Mouse (Mus musculus): ENCODE measurements around the gene Mpz. TPM values are rescaled to one million over a fixed set of nuclear protein-coding genes. Genes with fewer than 3 reads are reported as not detected.

The Mpz gene
- polyA plus RNA-seq, 1 experiment from 2014 or later, result 7.9 TPM

- Histone ChIP-seq H3K27me3 (peaks cover 65% of the 10 kb centered on the region), H3K4me2 (peak overlapping the region; percentile 54), H3K36me3 (no peaks in the 10 kb centered on the region), H3K9ac (peak overlapping the region; percentile 31), H3K4me1 (replicated peaks) (peaks cover 55% of the 10 kb centered on the region), H3K9me3 (no peaks in the 10 kb centered on the region), H3K4me3 (peak overlapping the region; percentile 63), H3K27ac (peak overlapping the region; percentile 72)
- 0 out of 2 replicates have a peak, but pooled peaks have one; percentile 10 for ATAC-seq (ENCODE audit: low FRiP score)
- WGBS, result 3% methylated on average over 18 of the region's 18 CpGs
Observed at GRCm38 (mm10) chr1:171193093-171193840, 42.8 kb downstream of the Mpz start.

DNA sequence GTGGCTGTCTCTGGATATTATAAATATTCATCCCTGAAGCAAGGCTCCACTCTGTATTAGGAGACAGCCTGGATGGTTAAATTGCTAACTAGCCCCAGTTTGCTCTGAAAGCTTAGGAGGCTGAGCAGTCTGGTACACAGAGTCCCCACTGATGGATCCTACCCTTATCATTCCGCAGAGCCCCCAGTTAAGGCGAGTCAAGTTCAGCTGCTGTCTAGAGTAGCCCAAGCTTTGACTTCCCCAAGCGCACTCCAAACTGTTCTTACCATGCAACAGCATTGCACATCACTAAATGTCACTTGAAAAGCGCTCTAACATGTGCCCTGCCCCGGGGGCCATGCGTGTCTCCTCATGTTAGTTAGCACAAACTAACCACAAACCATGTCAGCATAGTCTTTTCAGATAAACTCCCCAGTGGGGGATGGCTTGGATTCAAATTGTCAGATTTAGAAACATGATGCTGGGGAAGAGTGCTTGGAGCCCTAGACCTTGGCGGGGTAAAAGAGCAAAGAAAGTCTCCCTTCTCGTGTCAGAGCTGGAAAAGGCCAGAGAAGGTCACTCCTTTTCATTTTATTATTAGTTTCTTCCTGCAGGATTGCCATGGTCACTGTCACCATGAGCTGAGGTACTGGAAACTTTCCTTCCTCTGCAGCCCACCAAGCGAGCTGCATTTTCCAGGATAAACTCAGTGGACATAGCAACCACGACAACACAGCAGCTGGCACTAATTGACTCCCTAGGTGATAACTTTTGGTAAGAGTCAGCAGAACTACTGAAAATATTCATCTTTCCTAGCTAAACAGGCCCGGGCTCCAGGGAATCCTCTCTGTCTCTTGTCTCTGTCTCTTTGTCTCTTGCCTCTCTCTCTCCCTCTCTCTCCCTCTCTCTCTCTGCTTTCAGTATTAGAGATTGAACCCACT lies 43.7 kb downstream of the Mpz start:
- 24% methylated on average over 11 of the region's 11 CpGs for WGBS
- H3K4me2 ChIP-seq, result peak overlapping the region; percentile 54
- H3K4me1 ChIP-seq (replicated peaks), result peaks cover 47% of the 10 kb centered on the region
- H3K27ac ChIP-seq, result peak overlapping the region; percentile 72
- no peaks in the 10 kb centered on the region for H3K9me3 ChIP-seq
- peaks cover 72% of the 10 kb centered on the region for H3K27me3 ChIP-seq
- H3K36me3 ChIP-seq, result no peaks in the 10 kb centered on the region
- 0 out of 2 replicates have a peak, but pooled peaks have one; percentile 7 for ATAC-seq (ENCODE audit: low FRiP score)
- H3K9ac ChIP-seq, result no peak overlapping the region
- peak overlapping the region; percentile 63 for H3K4me3 ChIP-seq

DNA sequence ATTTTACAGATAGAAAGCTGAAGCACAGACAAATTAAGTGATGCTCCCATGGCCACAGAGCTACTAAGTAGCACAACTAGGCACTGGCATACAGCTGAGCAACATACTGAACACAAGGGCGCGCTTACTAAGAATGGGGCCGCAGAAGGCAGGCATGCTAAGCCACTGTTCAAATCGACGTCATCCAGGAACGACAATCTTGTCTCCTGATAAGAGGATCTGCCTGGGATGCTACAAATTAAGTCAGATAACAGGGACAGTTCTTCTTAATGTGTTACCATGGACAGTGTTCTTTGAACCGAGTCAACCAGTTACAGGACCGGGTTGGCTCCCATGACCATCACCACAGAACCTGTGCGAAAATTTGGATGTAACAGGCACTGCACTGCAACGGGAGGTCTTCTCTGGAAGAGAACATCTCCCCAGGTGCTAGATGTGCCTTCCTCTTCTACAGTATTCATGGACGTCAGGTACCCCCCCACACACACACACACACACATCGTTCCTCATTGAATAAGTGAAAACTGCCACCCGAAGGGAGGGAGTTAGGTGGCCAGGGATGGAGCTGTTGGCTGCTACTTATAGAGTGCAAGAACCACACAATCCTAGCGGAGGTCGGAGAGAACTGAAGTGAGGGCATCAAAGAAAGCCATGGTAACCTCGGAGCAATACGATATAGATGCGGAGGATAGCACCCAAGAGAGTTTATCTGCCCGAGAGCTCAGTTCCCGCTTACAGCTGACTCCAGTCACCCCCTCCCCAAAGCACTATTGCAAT lies 44.7 kb downstream of the Mpz start:
- Histone ChIP-seq H3K4me3 (peak overlapping the region; percentile 63), H3K9me3 (no peaks in the 10 kb centered on the region), H3K27me3 (peaks cover 77% of the 10 kb centered on the region), H3K4me1 (replicated peaks) (peaks cover 39% of the 10 kb centered on the region), H3K4me2 (peak overlapping the region; percentile 98), H3K36me3 (no peaks in the 10 kb centered on the region), H3K27ac (no peak overlapping the region), H3K9ac (peak overlapping the region; percentile 77)
- WGBS, result 4% methylated on average over 20 of the region's 20 CpGs
- peak; percentile 5; the same call in 1 of the 2 replicates for ATAC-seq (ENCODE audit: low FRiP score)

DNA sequence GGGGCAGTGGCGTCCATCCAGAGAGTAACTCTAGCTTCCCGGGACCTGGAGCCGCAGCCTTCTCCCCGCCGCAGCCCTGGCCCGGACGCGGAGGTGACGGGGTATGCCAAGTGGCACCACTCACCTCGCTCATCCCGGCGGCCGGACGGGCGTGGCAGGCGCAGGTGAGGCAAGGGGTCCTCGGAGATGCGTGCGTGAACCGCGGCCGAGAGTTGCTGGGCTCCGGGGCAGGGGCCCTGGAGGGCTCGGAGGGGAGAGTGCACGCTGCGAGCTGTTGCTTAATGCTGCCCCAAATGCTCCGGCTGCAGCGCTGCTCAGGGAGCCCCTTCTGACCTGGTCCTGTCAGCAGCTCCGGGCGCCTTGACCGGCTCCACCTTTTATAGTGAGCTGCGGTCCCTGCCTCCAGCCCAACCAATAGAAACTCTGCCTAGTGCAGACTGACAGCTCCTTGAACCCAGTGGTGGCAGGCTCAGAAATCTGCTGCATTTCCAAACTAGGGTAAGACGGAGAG lies 45.4 kb downstream of the Mpz start, which contains the start of gene Pcp4l1:
Gene Pcp4l1, minus strand, starts transcription at position 382 of the 511 bp plus-strand sequence.
- peak within 1 kb of the TSS; percentile 98 for H3K4me2 ChIP-seq
- no peaks in the 10 kb centered on the region for H3K9me3 ChIP-seq
- under 1% methylated on average over 33 of the region's 33 CpGs for WGBS
- H3K4me1 ChIP-seq (replicated peaks), result peaks cover 39% of the 10 kb centered on the region
- peak within 1 kb of the TSS; percentile 63 for H3K4me3 ChIP-seq
- H3K27ac ChIP-seq, result no peak within 1 kb of the TSS
- peak; percentile 72 for ATAC-seq (ENCODE audit: low FRiP score)
- H3K9ac ChIP-seq, result peak within 1 kb of the TSS; percentile 77
- peaks cover 74% of the 10 kb centered on the region for H3K27me3 ChIP-seq
- H3K36me3 ChIP-seq, result no peaks in the 10 kb centered on the region

GRCm38 (mm10) chr1:171199532-171199931 lies 49.0 kb downstream of the Mpz start:
- peaks cover 17% of the 10 kb centered on the region for H3K4me1 ChIP-seq (replicated peaks)
- no peak overlapping the region for H3K4me3 ChIP-seq
- no peak for ATAC-seq (ENCODE audit: low FRiP score)
- H3K9ac ChIP-seq, result no peak overlapping the region
- no peak overlapping the region for H3K27ac ChIP-seq
- H3K27me3 ChIP-seq, result peaks cover 46% of the 10 kb centered on the region
- H3K9me3 ChIP-seq, result no peaks in the 10 kb centered on the region
- H3K36me3 ChIP-seq, result no peaks in the 10 kb centered on the region
- 56% methylated on average over 1 of the region's 1 CpGs for WGBS
- no peak overlapping the region for H3K4me2 ChIP-seq

GRCm38 (mm10) chr1:171200769-171201168 lies 50.3 kb downstream of the Mpz start:
- no peak overlapping the region for H3K9ac ChIP-seq
- no peaks in the 10 kb centered on the region for H3K9me3 ChIP-seq
- no peak overlapping the region for H3K27ac ChIP-seq
- WGBS, result 88% methylated on average over 1 of the region's 1 CpGs
- peaks cover 34% of the 10 kb centered on the region for H3K27me3 ChIP-seq
- no peak overlapping the region for H3K4me3 ChIP-seq
- no peak overlapping the region for H3K4me2 ChIP-seq
- ATAC-seq (ENCODE audit: low FRiP score), result no peak
- H3K36me3 ChIP-seq, result no peaks in the 10 kb centered on the region
- H3K4me1 ChIP-seq (replicated peaks), result peaks cover 5% of the 10 kb centered on the region

DNA sequence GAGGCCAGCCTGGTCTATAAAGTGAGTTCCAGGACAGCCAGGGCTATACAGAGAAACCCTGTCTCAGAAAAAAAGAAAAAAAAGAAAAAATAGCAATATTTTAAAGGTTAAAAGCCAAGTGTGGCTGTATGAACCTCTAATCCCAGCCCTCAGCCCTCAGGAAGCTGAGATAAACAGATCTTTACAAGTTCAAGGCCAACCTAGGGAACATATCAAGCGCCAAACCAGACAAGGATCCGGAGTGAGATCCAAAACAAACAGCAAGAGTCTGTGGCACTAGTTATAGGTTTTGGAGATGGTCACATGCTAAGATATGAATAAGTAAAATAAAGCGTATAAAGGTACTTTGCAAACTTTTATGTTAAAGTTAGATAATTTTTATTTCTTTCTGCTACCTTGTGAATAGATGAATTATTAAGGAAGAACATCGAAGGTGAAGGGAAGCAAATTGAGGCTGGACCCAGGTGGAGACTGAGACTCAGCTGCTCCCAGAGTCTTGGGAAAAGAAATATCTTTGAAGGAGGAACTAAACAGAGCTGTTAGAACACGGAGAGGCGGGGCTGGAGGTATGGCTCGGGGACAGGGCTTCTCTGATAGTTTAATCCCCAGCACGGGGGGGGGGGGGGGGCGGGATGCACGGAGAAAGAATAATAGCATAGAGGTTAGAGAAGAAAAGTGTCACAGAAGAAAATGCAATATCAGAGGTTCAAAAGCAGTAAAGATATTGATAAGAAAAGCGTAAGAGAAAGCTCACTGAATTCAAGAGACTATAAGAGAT lies 53.1 kb downstream of the Mpz start:
- Histone ChIP-seq H3K36me3 (no peaks in the 10 kb centered on the region), H3K4me1 (replicated peaks) (peaks cover 10% of the 10 kb centered on the region; the same call in 1 of the 2 replicates), H3K4me2 (no peak overlapping the region), H3K9ac (no peak overlapping the region), H3K9me3 (no peaks in the 10 kb centered on the region), H3K27ac (no peak overlapping the region), H3K4me3 (no peak overlapping the region), H3K27me3 (peaks cover 8% of the 10 kb centered on the region; the same call in 1 of the 2 replicates)
- no peak for ATAC-seq (ENCODE audit: low FRiP score)
- WGBS, result 62% methylated on average over 10 of the region's 11 CpGs

- Histone ChIP-seq H3K36me3 (no peaks in the 10 kb centered on the region), H3K9ac (no peak overlapping the region)
- WGBS, result 68% methylated on average over 7 of the region's 7 CpGs
Observed at GRCm38 (mm10) chr1:171204249-171204644, 53.7 kb downstream of the Mpz start.

GRCm38 (mm10) chr1:171205704-171206493 lies 55.4 kb downstream of the Mpz start:
- H3K27me3 ChIP-seq, result no peaks in the 10 kb centered on the region
- no peaks in the 10 kb centered on the region for H3K36me3 ChIP-seq
- WGBS, result 56% methylated on average over 6 of the region's 6 CpGs
- peaks cover 10% of the 10 kb centered on the region; the same call in 1 of the 2 replicates for H3K4me1 ChIP-seq (replicated peaks)
- no peaks in the 10 kb centered on the region for H3K9me3 ChIP-seq
- no peak overlapping the region for H3K9ac ChIP-seq
- ATAC-seq (ENCODE audit: low FRiP score), result no peak
- H3K4me3 ChIP-seq, result no peak overlapping the region
- no peak overlapping the region for H3K4me2 ChIP-seq
- H3K27ac ChIP-seq, result no peak overlapping the region

More at GRCm38 (mm10) chr1:171204249-171204644, 53.7 kb downstream of the Mpz start:
- Histone ChIP-seq H3K4me2 (no peak overlapping the region), H3K4me3 (no peak overlapping the region), H3K9me3 (no peaks in the 10 kb centered on the region), H3K27ac (no peak overlapping the region), H3K4me1 (replicated peaks) (peaks cover 10% of the 10 kb centered on the region; the same call in 1 of the 2 replicates), H3K27me3 (0 out of 2 replicates have a peak, but pooled peaks cover 5% of the 10 kb centered on the region)
- ATAC-seq (ENCODE audit: low FRiP score), result no peak

- no peaks in the 10 kb centered on the region for H3K36me3 ChIP-seq
- no peak overlapping the region for H3K27ac ChIP-seq
- no peak overlapping the region for H3K9ac ChIP-seq
- H3K4me2 ChIP-seq, result no peak overlapping the region
- no peaks in the 10 kb centered on the region for H3K9me3 ChIP-seq
- H3K4me3 ChIP-seq, result no peak overlapping the region
- no peaks in the 10 kb centered on the region for H3K27me3 ChIP-seq
- H3K4me1 ChIP-seq (replicated peaks), result peaks cover 10% of the 10 kb centered on the region; the same call in 1 of the 2 replicates
- 28% methylated on average over 4 of the region's 4 CpGs for WGBS
- ATAC-seq (ENCODE audit: low FRiP score), result no peak
Observed at GRCm38 (mm10) chr1:171209409-171209808, 58.9 kb downstream of the Mpz start.
